ENCODE assay signal across 10 mouse cellular contexts in genomic region chr12:110431805-110432204, GRCm38 (mm10). TPM values are rescaled to one million over a fixed set of nuclear protein-coding genes. Genes with fewer than 3 reads are reported as not detected.
DNase-seq lines count a peak whose midpoint lies in the region; ATAC-seq and TF ChIP-seq lines count a peak whose summit lies in the region.
"Had no signal": no experiment of that assay in that cellular context is flagged by ENCODE, and none has a peak within 500 bp of the region (broad histone marks: within the 10 kb centered on the region; RNA-seq: fewer than 3 reads in every experiment).

No protein-coding gene starts in this region.

- no peak for TF ChIP-seq EP300 in heart, postnatal 0 days (IDR thresholded peaks at IDR 0.05; ENCODE audit: low read depth)

- H3K36me3 ChIP-seq in hindbrain, postnatal 0 days (ENCODE audit: insufficient read depth, low read length), result no peaks in the 10 kb centered on the region
- H3K36me3 ChIP-seq in hindbrain, embryonic 12.5 days, result no peaks in the 10 kb centered on the region
- H3K36me3 ChIP-seq in heart, postnatal 0 days (replicated peaks; ENCODE audit: control insufficient read depth, insufficient read depth, low read length), result no peaks in the 10 kb centered on the region
- no peaks in the 10 kb centered on the region for H3K36me3 ChIP-seq in intestine, embryonic 15.5 days
- H3K36me3 ChIP-seq: hindbrain, embryonic 15.5 days had no signal

- no peak for TF ChIP-seq CTCF in hindbrain, postnatal 0 days (IDR thresholded peaks at IDR 0.05; ENCODE audit: low read depth)
- no peak for TF ChIP-seq CTCF in heart, postnatal 0 days (IDR thresholded peaks at IDR 0.05; ENCODE audit: low read depth)

- DNase-seq in hindbrain, postnatal 0 days (ENCODE audit: low spot score), result peak; percentile 62
- DNase-seq in 3134 (ENCODE audit: extremely low read depth, insufficient read length, low spot score), result peak; percentile 25
- DNase-seq in adrenal gland, postnatal 36 days, result peak; percentile 60 to 77
- DNase-seq in heart, postnatal 0 days (ENCODE audit: low spot score), result peak; percentile 21
- no peak for DNase-seq in spleen, postnatal 14 days (ENCODE audit: low spot score in 2 of 2)
- no peak for DNase-seq in layer of hippocampus, adult 18-20 months (ENCODE audit: low spot score in 2 of 2)
- DNase-seq: thymus, adult 18-20 months had no signal

- H3K4me2 ChIP-seq in hindbrain, postnatal 0 days (ENCODE audit: low read depth, low read length), result no peak overlapping the region
- no peak overlapping the region for H3K4me2 ChIP-seq in hindbrain, embryonic 12.5 days (replicated peaks)
- H3K4me2 ChIP-seq in heart, postnatal 0 days (ENCODE audit: low read depth, low read length), result no peak overlapping the region
- no peak overlapping the region for H3K4me2 ChIP-seq in intestine, embryonic 15.5 days (replicated peaks)
- H3K4me2 ChIP-seq: hindbrain, embryonic 15.5 days had no signal

- no peak overlapping the region for H3K9ac ChIP-seq in hindbrain, postnatal 0 days (replicated peaks; ENCODE audit: low read length)
- no peak overlapping the region for H3K9ac ChIP-seq in hindbrain, embryonic 12.5 days
- no peak overlapping the region for H3K9ac ChIP-seq in heart, postnatal 0 days (replicated peaks; ENCODE audit: low read depth, low read length)
- no peak overlapping the region for H3K9ac ChIP-seq in intestine, embryonic 15.5 days
- H3K9ac ChIP-seq: hindbrain, embryonic 15.5 days had no signal

- H3K4me3 ChIP-seq in hindbrain, postnatal 0 days (ENCODE audit: low read length), result no peak overlapping the region
- H3K4me3 ChIP-seq in hindbrain, embryonic 12.5 days, result no peak overlapping the region
- no peak overlapping the region for H3K4me3 ChIP-seq in heart, postnatal 0 days (ENCODE audit: low read depth, low read length)
- H3K4me3 ChIP-seq in intestine, embryonic 15.5 days (replicated peaks), result no peak overlapping the region
- H3K4me3 ChIP-seq: hindbrain, embryonic 15.5 days had no signal

- WGBS in hindbrain, postnatal 0 days, result 22% methylated on average over 7 of the region's 7 CpGs
- 71% methylated on average over 7 of the region's 7 CpGs for WGBS in hindbrain, embryonic 12.5 days
- 18% methylated on average over 7 of the region's 7 CpGs for WGBS in heart, postnatal 0 days
- WGBS in intestine, embryonic 15.5 days, result 63% methylated on average over 7 of the region's 7 CpGs

- H3K4me1 ChIP-seq in hindbrain, postnatal 0 days (ENCODE audit: insufficient read depth, low read length), result 0 out of 2 replicates have a peak, but pooled peaks cover 7% of the 10 kb centered on the region
- H3K4me1 ChIP-seq in hindbrain, embryonic 12.5 days, result no peaks in the 10 kb centered on the region
- H3K4me1 ChIP-seq in heart, postnatal 0 days (ENCODE audit: control insufficient read depth, insufficient read depth), result no peaks in the 10 kb centered on the region
- H3K4me1 ChIP-seq in intestine, embryonic 15.5 days (replicated peaks), result no peaks in the 10 kb centered on the region

- H3K27ac ChIP-seq in hindbrain, postnatal 0 days, result no peak overlapping the region
- H3K27ac ChIP-seq in hindbrain, embryonic 12.5 days, result no peak overlapping the region
- no peak overlapping the region for H3K27ac ChIP-seq in heart, postnatal 0 days (ENCODE audit: low read depth)
- H3K27ac ChIP-seq in intestine, embryonic 15.5 days, result no peak overlapping the region
- H3K27ac ChIP-seq: hindbrain, embryonic 15.5 days had no signal

- H3K27me3 ChIP-seq in hindbrain, postnatal 0 days (ENCODE audit: insufficient read depth, low read length), result no peaks in the 10 kb centered on the region
- H3K27me3 ChIP-seq in hindbrain, embryonic 12.5 days, result no peaks in the 10 kb centered on the region
- H3K27me3 ChIP-seq in heart, postnatal 0 days (ENCODE audit: control insufficient read depth, insufficient read depth, low read length), result 0 out of 2 replicates have a peak, but pooled peaks cover 5% of the 10 kb centered on the region
- no peaks in the 10 kb centered on the region for H3K27me3 ChIP-seq in intestine, embryonic 15.5 days (replicated peaks)
- H3K27me3 ChIP-seq: hindbrain, embryonic 15.5 days had no signal

- H3K9me3 ChIP-seq in hindbrain, postnatal 0 days (ENCODE audit: low read length), result no peaks in the 10 kb centered on the region
- H3K9me3 ChIP-seq in hindbrain, embryonic 12.5 days (replicated peaks), result no peaks in the 10 kb centered on the region
- no peaks in the 10 kb centered on the region for H3K9me3 ChIP-seq in heart, postnatal 0 days (replicated peaks; ENCODE audit: control insufficient read depth, low read length)
- H3K9me3 ChIP-seq in intestine, embryonic 15.5 days, result no peaks in the 10 kb centered on the region
- H3K9me3 ChIP-seq: hindbrain, embryonic 15.5 days had no signal

- peak; percentile 59; the same call in 1 of the 2 replicates for ATAC-seq in hindbrain, postnatal 0 days
- no peak for ATAC-seq in hindbrain, embryonic 12.5 days (ENCODE audit: low FRiP score)
- peak; percentile 70 for ATAC-seq in heart, postnatal 0 days (ENCODE audit: insufficient read depth, low read depth)
- ATAC-seq in intestine, embryonic 15.5 days, result no peak

RNA-seq across cellular contexts. Expression of gene Ppp2r5c, which starts 15.1 kb away (rescaled TPM):
- total RNA-seq in hindbrain, postnatal 0 days (2014; rRNA removed), result 108 and 118 TPM in 2 replicates
- polyA plus RNA-seq in hindbrain, postnatal 0 days (2015; fragmentation: Nextera tagmentation; extraction: Ambion mirVana), result 162 and 163 TPM in 2 replicates
- polyA plus RNA-seq in hindbrain, embryonic 12.5 days (2016; fragmentation: Nextera tagmentation; extraction: Ambion mirVana), result 153 and 163 TPM in 2 replicates
- 100 to 1,000 TPM; 104 to 114 TPM for total RNA-seq in adrenal gland, postnatal 36 days (2021)
- total RNA-seq in heart, postnatal 0 days (2014; rRNA removed; ENCODE audit: low replicate concordance), result 103 and 104 TPM in 2 replicates
- 108 and 118 TPM in 2 replicates for polyA plus RNA-seq in heart, postnatal 0 days (2015; fragmentation: Nextera tagmentation; extraction: Ambion mirVana)
- polyA plus RNA-seq in intestine, embryonic 15.5 days (2015; fragmentation: Nextera tagmentation; extraction: Ambion mirVana), result 140 and 162 TPM in 2 replicates
- 100 to 1,000 TPM; 241 to 242 TPM for total RNA-seq in layer of hippocampus, adult 18-20 months (2021)

Comparison
In these comparisons a context has a peak if more than half of its experiments do, and no peak if none do; other contexts are left out.
1. ATAC-seq: peak in hindbrain, postnatal 0 days (single experiment) and heart, postnatal 0 days (single experiment); none in hindbrain, embryonic 12.5 days (single experiment) and intestine, embryonic 15.5 days (single experiment).
2. DNase-seq: peak in hindbrain, postnatal 0 days (single experiment), 3134 (single experiment), adrenal gland, postnatal 36 days (2 of 2) and heart, postnatal 0 days (single experiment); none in spleen, postnatal 14 days (0 of 2) and layer of hippocampus, adult 18-20 months (0 of 2).